Mouse (Mus musculus) A20 (cell line): ENCODE results near the gene Fbxl17.

ENCODE experiments used
- DNase-seq: peaks from one replicate; pipeline ENCODE4 v3.0.0-alpha.2; 2011; ENCODE audit warnings: low read depth, low spot score

Fbxl17 gene

GRCm38 (mm10) chr17:63057740-63058388 lies 442.0 kb downstream of the Fbxl17 start:
- DNase-seq, result no peak

GRCm38 (mm10) chr17:63056976-63057375 lies 442.8 kb downstream of the Fbxl17 start:
- no peak for DNase-seq

- no peak for DNase-seq
Measured at GRCm38 (mm10) chr17:63053311-63053710, 446.5 kb downstream of the Fbxl17 start.

- DNase-seq, result no peak
Measured at GRCm38 (mm10) chr17:63046401-63046800, 453.4 kb downstream of the Fbxl17 start.

GRCm38 (mm10) chr17:63045297-63045696 lies 454.5 kb downstream of the Fbxl17 start:
- DNase-seq, result no peak

GRCm38 (mm10) chr17:63043046-63043675 lies 456.7 kb downstream of the Fbxl17 start:
- peak; percentile 53 for DNase-seq

GRCm38 (mm10) chr17:63037562-63037961 lies 462.3 kb downstream of the Fbxl17 start:
- DNase-seq, result no peak

- DNase-seq, result no peak
Measured at GRCm38 (mm10) chr17:63033141-63033540, 466.7 kb downstream of the Fbxl17 start.

- DNase-seq, result peak; percentile 32
Measured at GRCm38 (mm10) chr17:63029105-63029504, 470.7 kb downstream of the Fbxl17 start.

- no peak for DNase-seq
Measured at GRCm38 (mm10) chr17:63025238-63025637, 474.6 kb downstream of the Fbxl17 start.

GRCm38 (mm10) chr17:63017605-63018167 lies 482.1 kb downstream of the Fbxl17 start:
- DNase-seq, result no peak

- no peak for DNase-seq
Measured at GRCm38 (mm10) chr17:63012571-63012923, 487.3 kb downstream of the Fbxl17 start.

GRCm38 (mm10) chr17:63011893-63012570 lies 487.8 kb downstream of the Fbxl17 start:
- peak; percentile 96 for DNase-seq

- DNase-seq, result no peak
Measured at GRCm38 (mm10) chr17:63010830-63011229, 489.0 kb downstream of the Fbxl17 start.

GRCm38 (mm10) chr17:63008788-63009187 lies 491.0 kb downstream of the Fbxl17 start:
- DNase-seq, result no peak

GRCm38 (mm10) chr17:63008277-63008676 lies 491.5 kb downstream of the Fbxl17 start:
- peak; percentile 87 for DNase-seq

GRCm38 (mm10) chr17:63007876-63008275 lies 491.9 kb downstream of the Fbxl17 start:
- DNase-seq, result peak; percentile 84
